Mouse (Mus musculus) neutrophil, adult 5-6 weeks (primary cell): Measurements from ENCODE around the gene AC129217.1. TPM values are rescaled to one million over a fixed set of nuclear protein-coding genes. Genes with fewer than 3 reads are reported as not detected.
"Not testable (repeated sequence)": the region's sequence is repeated elsewhere in the genome, so short reads cannot be mapped to it uniquely, and the experiment has no call there.

Experiments
- ATAC-seq: fragments of 151-379, 151-347 bp; 2 replicates; pipeline ENCODE4 v1.8.0; 2017; ENCODE audit warnings: mild to moderate bottlenecking, moderate TSS enrichment; ENCODE audit not compliant: insufficient number of reproducible peaks, poor library complexity, low FRiP score, severe bottlenecking; ENCODE audit errors: extremely low read depth
- total RNA-seq: library from RNA; stranded (forward); fragments of 200-1000 nt; gene quantifications from 2 replicates; pipeline ENCODE4 v1.2.3, GENCODE M21; 2017

Gene AC129217.1
- total RNA-seq, 1 experiment from 2014 or later: 33.6 TPM

GRCm38 (mm10) chr19:8820424-8820956 is 9.1 kb upstream of the AC129217.1 start:
- no peak for ATAC-seq

GRCm38 (mm10) chr19:8821146-8821545 is 8.4 kb upstream of the AC129217.1 start:
- ATAC-seq: no peak

GRCm38 (mm10) chr19:8822696-8823095 is 6.9 kb upstream of the AC129217.1 start:
- ATAC-seq: no peak

- ATAC-seq: no peak
Observed at GRCm38 (mm10) chr19:8830664-8831063, 1.1 kb downstream of the AC129217.1 start.

DNA sequence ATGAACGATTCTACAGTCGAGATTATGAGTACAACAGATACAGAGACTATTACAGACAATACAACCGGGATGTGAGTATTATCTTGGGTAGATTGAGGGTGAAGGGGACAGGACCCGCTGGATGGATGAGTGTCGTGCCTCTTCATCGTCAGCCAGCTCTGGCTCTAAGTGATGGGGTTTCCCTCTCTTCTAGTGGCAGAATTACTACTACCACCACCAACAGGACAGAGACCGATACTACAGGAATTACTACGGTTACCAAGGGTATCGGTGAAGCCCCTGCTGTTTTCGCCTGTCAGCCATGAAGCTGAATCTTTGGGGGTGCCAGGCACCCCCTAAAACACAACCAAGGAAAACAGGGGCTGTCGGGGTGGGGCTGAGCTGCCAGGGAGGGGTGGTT is 1.7 kb downstream of the AC129217.1 start:
- ATAC-seq: no peak

- no peak for ATAC-seq
Observed at GRCm38 (mm10) chr19:8832971-8833370, 3.4 kb downstream of the AC129217.1 start.

DNA sequence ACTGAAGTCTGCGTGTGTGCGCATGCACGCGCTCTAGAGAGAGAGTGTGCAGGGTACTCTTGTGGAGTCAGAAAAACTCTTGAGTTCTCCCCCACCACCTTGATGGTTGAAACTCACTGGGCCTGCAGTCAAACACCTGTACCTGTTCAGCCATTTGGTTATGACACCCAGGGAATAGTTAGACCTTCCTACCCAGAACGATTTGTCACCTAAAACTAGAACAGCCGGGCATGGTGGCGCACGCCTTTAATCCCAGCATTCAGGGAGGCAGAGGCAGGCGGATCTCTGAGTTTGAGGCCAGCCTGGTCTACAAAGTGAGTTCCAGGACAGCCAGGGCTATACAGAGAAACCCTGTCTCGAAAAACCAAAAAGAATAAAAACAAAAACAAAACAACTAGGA is 6.8 kb downstream of the AC129217.1 start:
- not testable (repeated sequence) for ATAC-seq

- peak; percentile 67 for ATAC-seq
Observed at GRCm38 (mm10) chr19:8837251-8837791, 7.7 kb downstream of the AC129217.1 start, which contains the start of gene Bscl2. Gene Bscl2 (plus strand): TSS chr19:8837467.

DNA sequence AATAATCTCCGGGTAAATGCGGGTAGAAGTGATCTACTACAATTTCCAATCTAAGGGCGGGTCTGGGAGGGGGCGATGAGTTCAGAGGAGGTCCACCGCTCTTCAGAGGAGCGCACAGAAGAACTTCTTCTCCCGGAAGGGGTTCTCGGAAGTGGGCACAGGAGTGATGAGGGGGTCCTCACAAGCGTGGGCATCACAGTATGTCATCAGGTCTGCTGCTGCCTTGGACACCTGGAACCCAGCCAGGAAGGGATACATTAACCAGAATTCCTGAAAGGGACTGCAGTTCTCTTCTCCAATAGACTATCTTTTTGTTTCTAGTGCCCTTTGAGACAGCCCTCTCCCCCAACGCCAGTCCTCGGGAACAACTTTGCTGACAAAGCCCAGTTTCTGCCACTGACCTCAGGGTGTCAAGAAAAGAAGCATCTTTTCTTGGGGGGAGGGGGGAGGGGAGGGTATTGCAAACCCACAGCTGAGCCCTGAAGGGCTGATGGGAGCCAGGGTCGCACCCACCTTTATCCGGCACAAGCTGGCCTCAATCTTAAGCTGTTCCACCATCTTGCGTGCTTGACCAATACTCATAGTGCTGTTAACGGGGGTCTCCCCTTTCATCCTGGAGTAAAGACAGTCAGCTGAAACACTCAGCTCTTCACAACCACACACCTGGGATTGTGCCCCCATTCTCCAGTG is 8.6 kb downstream of the AC129217.1 start:
- no peak for ATAC-seq

- ATAC-seq: no peak
Observed at GRCm38 (mm10) chr19:8839103-8839907, 9.7 kb downstream of the AC129217.1 start, which contains the start of gene Gng3. Gene Gng3 (minus strand): TSS chr19:8839194.

DNA sequence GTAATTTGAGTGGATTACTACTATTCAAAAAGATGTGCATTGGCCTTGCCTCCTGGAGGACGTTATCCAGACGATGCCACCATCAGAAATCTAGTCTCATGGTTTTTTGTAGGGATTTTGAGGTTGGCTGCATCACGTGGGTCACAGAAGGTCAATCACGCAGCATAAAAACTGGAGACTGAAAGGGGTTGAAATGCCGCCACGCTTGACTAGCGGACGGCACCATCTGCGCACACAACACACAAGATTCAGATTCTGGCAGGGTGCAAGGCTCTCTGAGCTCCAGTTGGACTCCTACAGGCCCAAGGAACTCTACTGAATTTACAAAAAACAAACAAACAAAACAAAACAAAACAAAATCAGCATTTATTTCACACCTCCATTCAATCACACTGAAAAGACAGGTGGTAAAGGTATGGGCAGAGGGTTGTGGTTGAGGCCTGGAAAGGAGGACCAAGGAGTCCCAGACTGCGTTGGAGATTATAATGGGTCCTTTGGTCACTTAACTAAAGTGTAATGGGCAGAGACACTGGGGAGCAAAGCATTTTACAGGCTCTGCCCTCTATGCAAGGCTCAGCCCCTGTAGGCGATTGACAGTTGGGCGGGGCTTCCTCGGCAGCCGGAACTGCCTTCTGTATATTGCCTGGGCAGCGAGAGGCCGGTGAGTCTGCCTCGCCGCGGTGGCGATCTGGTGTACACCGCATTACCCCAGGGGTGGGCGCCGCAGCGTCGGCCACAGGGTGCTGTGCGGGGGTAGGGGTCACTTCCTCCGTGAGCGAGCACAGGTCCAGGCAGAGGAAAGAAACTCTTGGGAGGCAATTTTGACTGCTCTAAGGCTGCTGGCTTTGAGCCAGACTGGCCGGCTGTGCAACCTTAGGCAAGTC is 10.6 kb downstream of the AC129217.1 start:
- peak; percentile 48; the same call in 1 of the 2 replicates for ATAC-seq

DNA sequence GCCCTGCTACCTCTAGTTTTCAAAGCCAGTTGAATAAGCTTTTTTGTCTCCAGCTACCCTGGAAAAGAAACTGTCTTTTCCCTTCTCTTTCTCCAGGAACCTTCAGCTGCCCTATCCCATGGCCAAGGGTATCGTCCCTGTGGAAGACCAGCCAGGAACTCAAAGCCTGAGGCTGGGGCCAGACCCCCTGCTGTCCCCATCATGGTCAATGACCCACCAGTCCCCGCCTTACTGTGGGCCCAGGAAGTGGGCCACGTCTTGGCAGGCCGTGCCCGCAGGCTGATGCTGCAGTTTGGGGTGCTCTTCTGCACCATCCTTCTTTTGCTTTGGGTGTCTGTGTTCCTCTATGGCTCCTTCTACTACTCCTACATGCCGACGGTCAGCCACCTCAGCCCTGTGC is 11.4 kb downstream of the AC129217.1 start:
- ATAC-seq: no peak

DNA sequence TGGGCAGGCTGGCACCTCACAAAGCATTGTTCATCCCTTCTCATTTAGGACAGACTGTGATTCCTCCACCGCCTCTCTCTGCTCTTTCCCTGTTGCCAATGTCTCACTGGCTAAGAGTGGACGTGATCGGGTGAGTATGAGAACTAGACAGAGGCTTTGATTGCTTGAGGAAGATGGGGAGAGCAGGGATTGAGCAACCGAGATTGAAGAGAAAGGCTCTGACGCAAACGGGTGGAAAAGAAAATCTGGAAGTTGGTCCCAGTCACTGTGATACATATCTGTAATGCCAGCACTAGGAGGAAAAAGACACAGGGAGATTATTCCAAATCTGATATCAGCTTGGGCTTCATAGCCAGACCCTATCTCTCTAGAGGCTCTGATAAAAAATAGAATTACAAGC is 13.4 kb downstream of the AC129217.1 start:
- ATAC-seq: no peak

- ATAC-seq: peak; percentile 51; the same call in 1 of the 2 replicates
Observed at GRCm38 (mm10) chr19:8844371-8845129, 15.0 kb downstream of the AC129217.1 start.

DNA sequence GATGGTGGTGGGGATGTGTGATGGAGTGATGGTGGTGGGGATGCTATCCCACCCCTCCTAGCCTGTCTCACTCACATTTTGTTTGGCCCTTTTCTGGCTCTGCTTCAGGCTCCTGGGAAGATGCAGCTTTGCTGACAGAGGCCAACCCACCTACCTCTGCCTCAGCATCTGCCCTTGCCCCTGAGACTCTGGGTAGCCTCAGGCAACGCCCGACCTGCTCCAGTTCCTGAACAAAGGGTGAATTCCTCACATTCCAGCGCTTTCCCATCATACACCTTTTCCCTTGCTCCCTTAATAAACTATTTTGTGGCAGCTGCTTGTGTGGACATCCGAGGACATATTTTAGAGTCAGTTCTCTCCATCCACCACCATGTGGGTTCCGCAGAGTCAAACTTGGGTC is 18.8 kb downstream of the AC129217.1 start:
- no peak for ATAC-seq

GRCm38 (mm10) chr19:8850402-8850901 is 20.9 kb downstream of the AC129217.1 start, which contains the start of gene Lrrn4cl:
Gene Lrrn4cl (plus strand): TSS chr19:8850768.
- no peak for ATAC-seq

GRCm38 (mm10) chr19:8851639-8852038 is 22.1 kb downstream of the AC129217.1 start:
- ATAC-seq: no peak
